Mouse (Mus musculus): ENCODE data around the gene Ppm1b.

DNA sequence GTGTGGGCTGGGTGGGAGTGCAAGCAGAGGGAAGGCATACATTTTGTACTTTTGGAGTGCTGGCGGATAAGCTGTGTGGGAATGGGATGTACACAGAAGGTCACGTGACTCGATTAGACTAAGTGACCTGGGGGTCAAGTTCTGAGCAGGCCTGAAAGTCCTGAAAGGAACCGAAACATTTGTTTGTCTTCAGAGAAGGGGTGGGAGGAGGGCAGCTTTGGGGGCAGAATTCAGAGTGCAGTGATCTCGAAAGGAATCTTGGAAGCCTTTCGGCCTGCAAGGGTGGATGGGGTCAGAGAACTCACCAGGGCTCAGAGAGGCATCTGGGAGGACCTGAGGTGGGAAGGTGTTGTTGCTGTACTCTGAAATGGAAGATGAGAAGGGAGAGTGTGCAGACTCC, 85.9 kb downstream of the Ppm1b start:
- TF ChIP-seq CTCF (IDR thresholded peaks at IDR 0.05; ENCODE audit: control insufficient read depth, insufficient read depth, low read length) (no peak), POLR2A (IDR thresholded peaks at IDR 0.05; ENCODE audit: borderline replicate concordance, control insufficient read depth, low read depth, low read length) (no peak)
